Mouse (Mus musculus) E14TG2a.4 (cell line): ENCODE results near the gene Cdca5.

Experiments used
- CTCF ChIP-seq: conservative IDR thresholded peaks from 2 replicates; pipeline ENCODE4 v1.5.1; 2014; ENCODE audit warnings: low read length
- NANOG ChIP-seq: IDR thresholded peaks from 2 replicates; pipeline ENCODE4 v1.6.1; 2014; ENCODE audit warnings: borderline replicate concordance, low read length, mixed read lengths

DNA sequence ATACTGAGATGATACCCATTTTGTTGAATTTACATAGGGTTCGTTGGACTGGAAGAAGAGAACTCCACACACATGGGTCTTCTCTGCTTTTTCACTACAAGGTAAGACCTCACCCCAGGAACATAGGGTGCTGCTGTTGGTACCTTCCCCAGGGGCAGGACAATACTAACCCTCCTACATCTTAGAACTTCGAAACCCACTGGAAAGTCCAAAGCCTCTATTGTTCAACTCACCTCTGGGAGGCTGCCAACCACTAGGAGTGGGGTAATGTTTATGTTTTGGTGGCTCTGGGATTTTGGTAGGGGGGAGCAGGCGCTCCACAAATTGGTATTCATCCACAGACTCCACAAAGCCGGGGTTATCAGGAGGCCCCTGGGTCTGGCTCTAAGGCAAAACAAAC, 28.1 kb upstream of the Cdca5 start:
- TF ChIP-seq CTCF = no peak
- no peak for TF ChIP-seq NANOG
